Mouse (Mus musculus): ENCODE measurements around the gene Retreg1.

Gene Retreg1

GRCm38 (mm10) chr15:25830426-25830825 is 12.6 kb upstream of the Retreg1 start:
- DNase-seq (ENCODE audit: low read depth, low spot score): peak; percentile 19

- DNase-seq (ENCODE audit: low read depth, low spot score): no peak
These were observed 8.7 kb upstream of the Retreg1 start for GRCm38 (mm10) chr15:25834282-25834681.

GRCm38 (mm10) chr15:25834920-25835674 is 7.9 kb upstream of the Retreg1 start:
- DNase-seq (ENCODE audit: low read depth, low spot score): no peak

GRCm38 (mm10) chr15:25842462-25843085 is 406 bp upstream of the Retreg1 start:
- DNase-seq (ENCODE audit: low read depth, low spot score): no peak

GRCm38 (mm10) chr15:25844013-25844570 is 1.1 kb downstream of the Retreg1 start:
- no peak for DNase-seq (ENCODE audit: low read depth, low spot score)

GRCm38 (mm10) chr15:25844771-25845170 is 1.8 kb downstream of the Retreg1 start:
- no peak for DNase-seq (ENCODE audit: low read depth, low spot score)

- DNase-seq (ENCODE audit: low read depth, low spot score): no peak
These were observed 4.7 kb downstream of the Retreg1 start for GRCm38 (mm10) chr15:25847576-25848168.

GRCm38 (mm10) chr15:25850552-25850951 is 7.6 kb downstream of the Retreg1 start:
- no peak for DNase-seq (ENCODE audit: low read depth, low spot score)

GRCm38 (mm10) chr15:25854270-25854904 is 11.4 kb downstream of the Retreg1 start:
- no peak for DNase-seq (ENCODE audit: low read depth, low spot score)

- peak; percentile 77 for DNase-seq (ENCODE audit: low read depth, low spot score)
These were observed 15.7 kb downstream of the Retreg1 start for GRCm38 (mm10) chr15:25858611-25859058.

- DNase-seq (ENCODE audit: low read depth, low spot score): no peak
These were observed 16.5 kb downstream of the Retreg1 start for GRCm38 (mm10) chr15:25859469-25859868.

- DNase-seq (ENCODE audit: low read depth, low spot score): no peak
These were observed 18.9 kb downstream of the Retreg1 start for GRCm38 (mm10) chr15:25861900-25862299.

GRCm38 (mm10) chr15:25865605-25866004 is 22.6 kb downstream of the Retreg1 start:
- peak; percentile 47 for DNase-seq (ENCODE audit: low read depth, low spot score)

- no peak for DNase-seq (ENCODE audit: low read depth, low spot score)
These were observed 23.1 kb downstream of the Retreg1 start for GRCm38 (mm10) chr15:25866106-25866505.

- no peak for DNase-seq (ENCODE audit: low read depth, low spot score)
These were observed 26.1 kb downstream of the Retreg1 start for GRCm38 (mm10) chr15:25869129-25869528.

- no peak for DNase-seq (ENCODE audit: low read depth, low spot score)
These were observed 28.5 kb downstream of the Retreg1 start for GRCm38 (mm10) chr15:25871470-25871869.

- no peak for DNase-seq (ENCODE audit: low read depth, low spot score)
These were observed 29.1 kb downstream of the Retreg1 start for GRCm38 (mm10) chr15:25872118-25872517.

- no peak for DNase-seq (ENCODE audit: low read depth, low spot score)
These were observed 29.7 kb downstream of the Retreg1 start for GRCm38 (mm10) chr15:25872657-25873056.

GRCm38 (mm10) chr15:25873536-25873935 is 30.6 kb downstream of the Retreg1 start:
- no peak for DNase-seq (ENCODE audit: low read depth, low spot score)

- no peak for DNase-seq (ENCODE audit: low read depth, low spot score)
These were observed 33.7 kb downstream of the Retreg1 start for GRCm38 (mm10) chr15:25876601-25877161.

GRCm38 (mm10) chr15:25877798-25878197 is 34.8 kb downstream of the Retreg1 start:
- DNase-seq (ENCODE audit: low read depth, low spot score): no peak

- no peak for DNase-seq (ENCODE audit: low read depth, low spot score)
These were observed 36.2 kb downstream of the Retreg1 start for GRCm38 (mm10) chr15:25879229-25879628.
